Mouse (Mus musculus) fibroblast of lung, adult 2 months (primary cell): ENCODE measurements around the gene Npas2.

ENCODE experiments used
- DNase-seq: peaks from one replicate; pipeline ENCODE4 v3.0.0-alpha.2; 2011; ENCODE audit warnings: low read depth

The Npas2 gene

DNA sequence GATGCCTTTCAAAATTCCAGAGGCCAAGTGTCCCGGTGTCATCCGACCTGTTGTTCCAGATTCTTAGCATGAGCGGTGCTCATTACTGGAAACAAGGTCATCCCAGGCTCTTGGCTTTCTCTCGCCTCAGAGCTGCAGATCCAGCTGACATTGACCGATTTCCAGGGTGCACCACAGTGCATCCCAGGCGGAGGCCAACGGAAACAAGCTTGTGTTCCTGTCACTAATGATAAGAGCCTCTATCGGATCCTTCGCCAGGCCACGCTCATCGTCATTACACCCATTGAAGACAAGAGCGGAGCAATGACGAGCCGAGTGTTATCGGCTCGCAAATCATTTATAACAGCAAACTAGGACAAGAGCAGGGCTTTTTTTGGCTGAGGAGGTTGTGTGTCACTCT, 91.3 kb downstream of the Npas2 start:
- no peak for DNase-seq

- peak; percentile 83 for DNase-seq
These were observed 93.5 kb downstream of the Npas2 start for GRCm38 (mm10) chr1:39287076-39287475.

GRCm38 (mm10) chr1:39287831-39288230, 94.3 kb downstream of the Npas2 start:
- DNase-seq: no peak

DNA sequence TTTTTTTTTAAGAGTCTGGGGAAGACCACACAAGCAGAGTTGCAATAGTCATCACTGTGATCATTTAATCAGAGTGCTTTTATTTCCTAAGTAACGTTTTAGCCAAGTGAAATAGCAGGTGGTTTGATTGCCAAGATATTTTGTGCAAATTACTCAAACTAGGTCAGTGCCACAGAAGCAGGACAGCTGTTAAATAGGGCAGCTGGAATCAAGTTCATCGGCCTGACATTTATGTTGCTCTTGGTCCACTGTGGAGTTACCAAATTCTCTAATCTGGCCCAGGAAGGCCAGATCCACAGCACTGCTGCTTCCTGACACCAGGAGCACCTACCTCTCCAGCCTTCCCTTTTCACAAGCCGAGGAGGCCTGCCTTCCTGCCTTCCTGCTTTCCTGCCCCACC, 94.9 kb downstream of the Npas2 start:
- DNase-seq: no peak

DNA sequence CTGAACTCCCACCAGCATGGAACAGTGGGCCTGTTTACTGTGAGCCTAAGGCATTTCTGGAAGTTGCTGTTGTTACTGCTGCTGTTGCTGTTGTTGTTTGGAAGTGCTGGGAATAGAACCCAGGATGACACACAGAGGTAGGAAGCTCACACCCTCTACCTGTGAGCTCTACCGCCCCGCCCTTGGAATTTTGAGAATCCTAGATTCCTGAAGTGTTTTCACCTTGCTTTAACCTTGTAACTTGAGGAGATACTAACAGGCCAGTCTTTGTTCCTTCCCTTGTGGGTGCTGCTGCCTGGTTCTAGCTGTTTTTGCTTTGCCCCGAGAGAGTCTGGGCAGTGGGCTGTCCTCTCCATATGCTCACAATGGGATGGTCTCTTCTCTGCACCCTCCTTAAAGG, 98.5 kb downstream of the Npas2 start:
- no peak for DNase-seq

- no peak for DNase-seq
These were observed 104.8 kb downstream of the Npas2 start for GRCm38 (mm10) chr1:39298294-39298693.

DNA sequence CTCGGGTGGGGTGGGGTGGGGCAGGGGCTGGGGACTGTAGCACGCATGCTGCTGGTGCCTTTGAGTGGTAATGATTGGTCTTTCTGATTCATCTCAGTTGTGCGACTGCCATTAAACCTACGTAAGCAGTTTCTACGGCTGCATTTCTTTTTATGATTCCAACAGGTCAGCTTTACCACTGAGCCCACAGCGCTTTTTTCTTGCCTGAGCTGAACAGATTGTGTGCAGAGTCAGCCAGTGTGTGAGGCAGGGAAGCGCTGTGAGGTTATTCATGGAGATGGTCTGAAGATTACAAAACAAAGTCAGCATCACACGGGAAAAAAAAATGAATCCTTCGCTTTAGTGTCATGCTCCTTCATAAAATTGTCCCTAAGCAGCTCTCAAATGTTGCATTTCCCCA, 106.7 kb downstream of the Npas2 start:
- DNase-seq: no peak

DNA sequence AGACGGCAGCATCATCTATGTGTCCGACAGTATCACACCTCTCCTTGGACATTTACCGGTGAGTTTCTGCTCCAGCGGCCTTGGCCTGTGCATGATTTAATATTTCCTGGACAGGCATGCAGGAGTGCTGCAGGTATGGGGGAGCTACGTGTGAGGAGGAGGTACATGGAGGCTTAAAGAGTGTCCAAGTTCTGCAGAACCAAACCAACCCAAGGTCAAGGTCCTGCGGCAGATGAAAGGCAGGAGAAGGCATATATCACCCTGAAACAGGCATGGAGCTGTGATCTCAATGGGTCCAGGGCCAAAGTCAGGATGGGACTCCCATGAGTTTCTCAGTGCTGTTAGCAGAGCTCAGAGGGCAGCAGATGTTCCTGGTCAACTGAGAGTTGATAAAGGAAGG, 107.1 kb downstream of the Npas2 start:
- no peak for DNase-seq

- DNase-seq: no peak
These were observed 108.7 kb downstream of the Npas2 start for GRCm38 (mm10) chr1:39302246-39302645.

DNA sequence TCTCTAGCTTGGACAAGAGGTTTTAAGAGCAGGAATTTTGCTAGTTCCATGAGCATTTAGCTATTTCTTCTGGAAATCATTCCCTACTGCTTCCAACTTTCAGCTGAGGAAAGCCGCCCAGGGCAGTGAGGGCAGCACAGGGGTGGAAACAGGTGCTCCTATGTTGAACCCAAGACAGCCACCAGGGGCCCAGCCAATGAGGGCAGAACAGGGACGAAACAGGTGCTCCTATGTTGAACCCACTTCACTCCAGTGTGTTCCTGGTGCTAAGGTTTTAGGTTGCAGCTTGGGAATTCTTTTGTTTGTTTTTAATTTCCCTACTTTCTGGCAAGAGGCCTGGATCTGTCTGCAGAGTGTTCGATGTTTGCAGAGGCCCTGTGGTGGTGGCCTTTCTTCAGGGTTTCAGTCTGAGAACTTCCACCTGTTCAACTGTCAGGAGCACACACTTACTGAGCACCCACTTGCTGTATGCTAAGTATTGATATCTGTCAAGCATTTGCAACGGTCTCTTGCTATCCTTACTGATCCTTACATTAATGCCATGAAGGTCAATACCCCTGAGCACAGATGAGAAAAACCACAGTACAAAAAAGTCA, 109.6 kb downstream of the Npas2 start:
- DNase-seq: no peak

GRCm38 (mm10) chr1:39307291-39307690, 113.8 kb downstream of the Npas2 start:
- DNase-seq: no peak

DNA sequence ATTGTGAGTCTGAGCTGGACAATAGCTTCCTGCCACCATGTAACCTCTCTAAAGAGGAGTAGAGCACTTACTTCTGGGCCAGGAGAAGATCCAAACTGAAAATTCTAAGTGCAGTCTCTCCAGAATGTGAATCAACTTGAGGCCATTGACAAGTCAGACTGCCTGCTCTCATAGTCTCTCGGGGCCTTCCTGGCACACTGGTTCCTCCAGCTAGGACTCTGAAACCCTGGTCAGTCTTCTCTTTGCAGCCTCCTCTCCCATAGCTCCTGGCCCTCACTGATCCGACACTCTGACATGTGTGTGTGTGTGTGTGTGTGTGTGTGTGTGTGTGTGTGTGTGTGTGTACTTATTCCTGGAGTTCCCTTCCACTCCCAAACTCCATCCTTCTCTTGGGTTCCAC, 114.4 kb downstream of the Npas2 start:
- DNase-seq: no peak

DNA sequence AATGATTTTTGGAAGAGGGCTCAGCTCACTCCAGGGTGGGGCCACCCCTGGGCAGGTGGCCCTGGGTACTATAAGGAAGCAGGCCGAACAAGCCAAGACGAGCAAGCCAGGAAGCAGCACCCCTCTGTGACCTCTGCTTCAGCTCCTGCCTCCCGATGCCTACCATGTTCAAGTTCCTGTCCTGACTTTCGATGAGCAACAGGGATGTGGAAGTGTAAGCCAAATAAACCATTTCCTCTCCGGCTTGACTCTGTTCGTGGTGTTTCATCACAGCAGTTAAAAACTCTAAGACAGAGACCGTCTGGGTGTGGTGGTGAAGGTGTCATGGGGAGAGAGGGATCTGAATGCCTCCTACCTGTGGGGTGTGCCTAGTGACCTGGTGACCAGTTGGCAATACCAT, 116.0 kb downstream of the Npas2 start:
- DNase-seq: no peak

GRCm38 (mm10) chr1:39312345-39312967, 118.9 kb downstream of the Npas2 start:
- no peak for DNase-seq

DNA sequence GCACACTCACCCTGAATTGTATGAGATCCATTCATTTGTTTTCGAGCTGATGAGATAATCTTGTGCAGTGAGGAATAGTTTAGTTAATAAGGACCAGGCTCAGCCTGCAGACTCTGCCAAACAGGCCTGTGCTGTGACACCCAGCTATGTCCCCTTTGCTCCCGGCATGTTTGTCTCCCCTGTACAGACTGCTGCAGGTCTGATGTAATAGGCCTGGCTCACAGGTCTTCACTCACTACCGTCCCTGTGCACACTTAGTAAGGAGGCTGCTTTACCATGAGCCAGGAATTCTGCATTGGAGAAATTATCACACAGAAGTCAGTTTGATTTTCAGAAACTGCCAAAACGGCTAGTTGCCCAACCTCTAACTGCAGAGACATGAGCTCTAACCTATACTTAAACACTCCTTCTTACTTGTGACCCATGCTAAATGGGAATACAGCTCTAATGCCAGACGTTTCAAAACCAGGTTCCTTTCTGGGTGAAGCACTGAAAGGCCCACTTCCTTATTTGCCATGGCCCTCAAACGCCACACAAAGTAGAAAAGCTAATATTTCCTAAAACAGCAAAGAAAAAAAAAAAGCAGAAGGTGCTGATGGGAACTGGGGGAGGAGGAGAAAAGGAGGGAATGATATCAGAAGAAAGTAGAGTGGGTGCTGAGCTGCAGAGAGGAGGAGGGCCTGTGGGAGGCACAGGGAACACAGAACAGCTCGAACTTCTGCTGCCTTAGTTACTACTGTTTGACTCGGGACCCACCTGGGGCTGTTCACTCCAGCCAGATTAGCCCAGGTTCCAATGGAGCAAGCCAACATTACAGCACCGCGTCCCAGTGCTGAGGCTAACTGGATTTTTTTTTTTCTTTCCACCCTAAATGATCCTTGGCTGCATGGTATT, 120.1 kb downstream of the Npas2 start:
- DNase-seq: no peak

GRCm38 (mm10) chr1:39317935-39318334, 124.4 kb downstream of the Npas2 start:
- DNase-seq: peak; percentile 83

DNA sequence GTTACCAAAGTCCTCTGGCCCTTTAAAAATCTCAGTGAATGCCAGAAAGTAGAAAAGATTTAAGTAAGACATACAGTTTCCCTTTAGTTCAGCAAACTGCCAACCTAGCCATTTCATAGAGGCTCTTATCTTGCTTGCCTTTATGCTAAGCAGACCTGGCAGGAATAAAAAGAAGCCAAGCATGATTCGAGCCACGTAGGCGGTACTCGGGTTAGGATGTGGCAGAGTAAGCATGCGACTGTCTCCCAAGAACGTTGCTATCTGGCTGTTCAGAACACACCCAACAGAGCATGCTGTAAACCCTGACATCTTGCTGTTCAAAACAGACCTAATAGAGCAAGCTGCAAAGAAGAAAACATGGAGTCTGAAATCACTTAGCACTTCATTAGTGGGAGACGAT, 125.3 kb downstream of the Npas2 start:
- DNase-seq: no peak

- no peak for DNase-seq
These were observed 128.4 kb downstream of the Npas2 start for GRCm38 (mm10) chr1:39321954-39322353.

DNA sequence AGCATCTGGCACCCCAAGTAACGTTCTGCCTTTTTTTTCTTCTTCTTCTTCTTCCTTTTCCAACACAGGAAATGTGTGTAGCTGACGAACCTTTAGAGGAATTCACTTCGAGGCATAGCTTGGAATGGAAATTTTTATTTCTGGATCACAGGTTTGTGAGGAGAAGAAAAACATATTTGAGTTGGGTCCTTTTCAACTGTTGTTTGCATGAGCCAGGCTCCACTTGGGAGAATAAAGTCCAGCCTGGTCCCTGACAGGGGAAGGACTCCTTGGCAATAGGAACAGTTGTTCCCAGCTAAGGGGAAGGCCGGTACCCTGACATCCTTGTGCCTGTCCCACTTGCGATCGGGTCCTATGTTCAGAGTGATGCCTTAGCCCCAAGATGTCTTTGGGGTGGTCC, 131.7 kb downstream of the Npas2 start:
- peak; percentile 36 for DNase-seq

- no peak for DNase-seq
These were observed 134.0 kb downstream of the Npas2 start for GRCm38 (mm10) chr1:39327546-39327945.

DNA sequence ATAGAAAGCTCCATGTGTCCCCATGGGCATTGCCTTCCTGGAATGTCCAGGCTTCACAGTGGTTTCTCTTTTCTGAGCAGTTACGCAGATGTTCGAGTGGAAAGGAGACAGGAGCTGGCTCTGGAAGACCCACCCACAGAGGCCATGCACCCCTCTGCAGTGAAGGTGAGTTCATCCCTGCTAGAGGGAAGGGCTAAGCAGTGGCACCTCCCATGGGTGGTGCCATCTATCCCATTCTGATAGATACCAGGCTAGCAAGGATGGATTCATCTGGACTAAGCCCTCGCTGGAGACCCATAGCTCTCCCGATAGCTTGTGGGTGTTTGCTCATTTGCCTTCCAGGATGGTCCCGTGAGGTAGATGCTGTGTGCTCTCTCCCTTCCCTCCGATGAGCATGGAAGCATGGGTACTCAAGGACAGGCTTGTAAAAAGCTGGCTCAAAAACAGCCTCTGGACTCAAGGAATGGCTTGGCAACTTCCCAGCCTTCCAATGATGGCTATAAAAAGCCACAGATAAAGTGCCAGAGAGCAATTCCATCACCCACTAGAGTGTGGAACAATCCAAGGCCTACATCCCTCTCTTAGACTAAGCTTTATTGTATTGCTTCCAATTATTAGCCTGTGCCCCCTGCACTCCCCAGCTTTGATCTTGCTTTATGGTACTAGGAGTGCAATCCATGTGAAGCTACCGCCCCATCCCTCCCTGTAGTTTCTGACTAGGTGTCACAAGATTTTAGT, 137.5 kb downstream of the Npas2 start:
- DNase-seq: no peak

GRCm38 (mm10) chr1:39332456-39332855, 138.9 kb downstream of the Npas2 start:
- no peak for DNase-seq
